Mouse (Mus musculus) midbrain, postnatal 0 days (tissue): ENCODE data around the gene App. TPM values are rescaled to one million over a fixed set of nuclear protein-coding genes. Genes with fewer than 3 reads are reported as not detected.

Experiments
- ATAC-seq: fragments of 200-750 bp; cut with Nextera tagmentation; 2 replicates; pipeline ENCODE4 v1.8.0; 2017; ENCODE audit warnings: moderate number of reproducible peaks, mild to moderate bottlenecking, moderate TSS enrichment, moderate library complexity; ENCODE audit not compliant: low FRiP score
- DNase-seq: peaks from one replicate; pipeline ENCODE4 v3.0.0-alpha.2; 2015; ENCODE audit warnings: low spot score
- H3K27ac ChIP-seq: fragments of 300-500 bp; sonication (generic); 2 replicates; pipeline ENCODE4 v1.5.1; 2014; ENCODE audit warnings: low read depth, mild to moderate bottlenecking, low read length, mixed read lengths
- H3K27me3 ChIP-seq: fragments of 300-500 bp; sonication (generic); 2 replicates; pipeline ENCODE4 v1.6.1; 2014; ENCODE audit warnings: low read length, control low read depth, mixed read lengths; ENCODE audit not compliant: insufficient read depth
- H3K36me3 ChIP-seq: fragments of 300-500 bp; sonication (generic); 2 replicates; pipeline ENCODE4 v1.6.1; 2014; ENCODE audit warnings: low read length, control low read depth, mixed read lengths; ENCODE audit not compliant: insufficient read depth
- H3K4me1 ChIP-seq: fragments of 300-500 bp; sonication (generic); 2 replicates; pipeline ENCODE4 v1.6.1; 2014; ENCODE audit warnings: mild to moderate bottlenecking, control low read depth, antibody characterized with exemption, low read length, mixed read lengths; ENCODE audit not compliant: insufficient read depth
- H3K4me2 ChIP-seq: fragments of 300-500 bp; sonication (generic); 2 replicates; pipeline ENCODE4 v1.6.1; 2014; ENCODE audit warnings: low read depth, mild to moderate bottlenecking, low read length, mixed read lengths; ENCODE audit not compliant: poor library complexity, severe bottlenecking
- H3K4me3 ChIP-seq: fragments of 300-500 bp; sonication (generic); 2 replicates; pipeline ENCODE4 v1.5.1; 2014; ENCODE audit warnings: low read depth, mild to moderate bottlenecking, low read length, moderate library complexity
- H3K9ac ChIP-seq: fragments of 300-500 bp; sonication (generic); replicated peaks from 2 replicates; pipeline ENCODE4 v1.6.1; 2014; ENCODE audit warnings: mild to moderate bottlenecking, low read length, moderate library complexity, mixed read lengths; ENCODE audit not compliant: poor library complexity, severe bottlenecking
- H3K9me3 ChIP-seq: fragments of 300-500 bp; sonication (generic); 2 replicates; pipeline ENCODE4 v1.6.1; 2016; ENCODE audit warnings: low read length, control low read depth
- CTCF ChIP-seq: IDR thresholded peaks from 2 replicates; pipeline ENCODE4 v1.5.1; 2016; ENCODE audit warnings: antibody characterized with exemption, mild to moderate bottlenecking
- WGBS: fragments of 180-500 bp; shearing (Covaris S2); extraction: QIAGEN DNeasy Blood & Tissue Kit; methylation state at CpG from one replicate; pipeline ENCODE4 v1.1.7; 2014; 5-methylcytosine and 5-hydroxymethylcytosine counted together
- polyA plus RNA-seq: library from polyadenylated mRNA; unstranded; fragments of >200 nt; fragmentation: Nextera tagmentation; extraction: Ambion mirVana; gene quantifications from 2 replicates; pipeline ENCODE4 v1.2.1, GENCODE M21; 2015
- total RNA-seq: library from RNA; depleted of rRNA; stranded (reverse); fragments of >200 nt; gene quantifications from 2 replicates; pipeline ENCODE4 v1.2.3, GENCODE M21; 2014

Gene App
- total and polyA plus RNA-seq, 2 experiments from 2014 or later = 511 to 597 TPM

DNA sequence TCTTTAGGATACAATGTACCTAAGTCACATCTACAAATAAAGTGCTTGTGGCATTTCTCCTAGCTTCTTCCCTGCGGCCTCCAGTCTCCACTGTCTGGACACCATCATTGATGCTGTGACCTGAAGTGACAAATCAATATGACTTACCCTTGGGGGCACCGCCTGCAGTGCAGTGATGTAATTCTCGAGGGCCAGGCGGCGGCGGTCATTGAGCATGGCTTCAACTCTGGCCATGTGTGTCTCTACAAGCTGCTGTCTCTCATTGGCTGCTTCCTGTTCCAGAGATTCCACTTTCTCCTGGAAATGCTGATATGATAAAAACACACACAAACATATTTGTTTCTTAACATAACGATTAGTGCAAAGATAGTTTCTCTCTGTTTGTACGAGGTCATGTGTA, 148.9 kb downstream of the App start:
- no peak overlapping the region for H3K4me2 ChIP-seq
- H3K4me3 ChIP-seq = no peak overlapping the region
- H3K4me1 ChIP-seq = no peaks in the 10 kb centered on the region
- peaks cover 19% of the 10 kb centered on the region for H3K36me3 ChIP-seq
- 95% methylated on average over 8 of the region's 8 CpGs for WGBS
- no peak overlapping the region for H3K27ac ChIP-seq
- no peak overlapping the region for H3K9ac ChIP-seq
- no peaks in the 10 kb centered on the region for H3K9me3 ChIP-seq
- TF ChIP-seq CTCF = no peak
- ATAC-seq (no peak), DNase-seq (no peak)
- no peaks in the 10 kb centered on the region for H3K27me3 ChIP-seq

DNA sequence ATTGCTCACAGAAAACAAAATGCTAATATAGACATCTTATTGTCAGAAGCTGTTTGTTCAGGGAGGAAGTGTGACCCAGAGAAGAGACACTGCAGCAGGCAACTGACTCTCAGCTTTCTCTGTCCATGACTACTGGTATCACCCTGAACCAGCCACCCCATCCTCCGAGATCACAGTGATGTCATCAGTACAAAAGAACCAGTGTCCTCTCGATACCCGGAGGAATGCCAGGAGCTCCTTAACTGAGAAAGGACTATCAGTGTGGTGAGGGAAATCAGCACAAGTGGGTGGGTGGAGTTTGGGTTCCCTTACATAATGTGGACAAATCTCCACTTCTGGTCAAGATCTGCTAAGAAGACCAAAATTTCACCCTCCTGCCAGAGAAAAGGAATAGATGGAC, 150.5 kb downstream of the App start:
- peaks cover 16% of the 10 kb centered on the region for H3K36me3 ChIP-seq
- no peak for TF ChIP-seq CTCF
- no peak overlapping the region for H3K27ac ChIP-seq
- H3K9me3 ChIP-seq = no peaks in the 10 kb centered on the region
- no peaks in the 10 kb centered on the region for H3K4me1 ChIP-seq
- H3K9ac ChIP-seq = no peak overlapping the region
- no peak for DNase-seq
- WGBS = 86% methylated on average over 3 of the region's 3 CpGs
- ATAC-seq = no peak
- no peaks in the 10 kb centered on the region for H3K27me3 ChIP-seq
- no peak overlapping the region for H3K4me3 ChIP-seq
- H3K4me2 ChIP-seq = no peak overlapping the region

DNA sequence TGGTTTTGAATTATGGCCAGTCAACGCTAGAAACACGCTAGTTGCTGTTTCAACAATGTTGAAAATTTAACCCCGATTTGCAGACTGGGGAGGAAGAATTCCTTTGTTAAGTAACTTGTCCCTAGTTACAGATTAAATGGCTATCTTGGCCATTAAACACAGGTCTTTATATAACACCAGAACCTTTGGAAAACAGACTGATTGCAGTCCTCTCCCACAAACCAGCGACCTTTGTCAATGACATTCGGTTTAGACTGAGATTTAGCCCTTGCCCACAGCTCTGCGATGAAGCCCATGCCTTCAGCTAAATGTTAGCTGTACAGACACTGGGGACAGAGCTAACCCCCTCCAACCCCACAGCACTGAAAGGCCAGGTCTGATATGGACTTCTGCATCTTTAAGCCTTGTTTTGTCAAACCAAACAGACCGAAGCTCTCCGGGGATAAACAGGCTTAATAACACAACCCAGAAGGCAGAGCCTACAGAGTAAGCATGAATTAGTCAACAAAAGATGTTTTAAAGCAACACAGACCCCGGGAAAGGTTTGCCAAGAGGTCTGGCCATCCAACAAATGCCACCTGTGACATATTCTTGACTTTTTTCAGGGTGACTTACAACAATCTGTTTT, 152.8 kb downstream of the App start:
- Histone ChIP-seq H3K27me3 (no peaks in the 10 kb centered on the region), H3K36me3 (peaks cover 18% of the 10 kb centered on the region), H3K9ac (no peak overlapping the region), H3K27ac (no peak overlapping the region), H3K9me3 (no peaks in the 10 kb centered on the region), H3K4me3 (no peak overlapping the region), H3K4me1 (no peaks in the 10 kb centered on the region), H3K4me2 (no peak overlapping the region)
- no peak for DNase-seq
- TF ChIP-seq CTCF = no peak
- ATAC-seq = no peak
- WGBS = 75% methylated on average over 9 of the region's 9 CpGs

DNA sequence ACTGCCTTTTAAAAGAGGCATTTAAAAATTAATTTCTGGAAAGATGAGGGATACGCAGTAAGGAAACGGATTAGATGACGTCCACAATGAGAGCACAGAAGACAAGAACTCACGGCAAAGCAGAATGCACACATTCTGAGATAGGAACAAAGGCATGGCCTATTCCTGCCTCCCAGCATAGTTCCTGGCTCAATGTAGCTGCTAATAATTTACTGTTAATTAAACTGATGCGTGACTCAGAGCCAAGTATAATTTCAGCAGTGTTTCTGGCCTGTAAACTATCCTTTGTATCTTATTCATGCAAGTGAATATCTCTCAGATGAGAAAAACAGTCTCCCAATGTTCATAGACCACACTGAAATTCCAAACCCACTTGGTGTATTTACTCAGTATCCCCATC, 154.3 kb downstream of the App start:
- no peak for TF ChIP-seq CTCF
- no peak overlapping the region for H3K4me3 ChIP-seq
- no peak for ATAC-seq
- H3K36me3 ChIP-seq = peaks cover 19% of the 10 kb centered on the region
- 44% methylated on average over 5 of the region's 5 CpGs for WGBS
- H3K4me2 ChIP-seq = no peak overlapping the region
- no peaks in the 10 kb centered on the region for H3K27me3 ChIP-seq
- no peak for DNase-seq
- H3K9me3 ChIP-seq = no peaks in the 10 kb centered on the region
- no peaks in the 10 kb centered on the region for H3K4me1 ChIP-seq
- H3K9ac ChIP-seq = no peak overlapping the region
- 0 out of 2 replicates have a peak overlapping the region, but pooled peaks have one; percentile 19 for H3K27ac ChIP-seq

DNA sequence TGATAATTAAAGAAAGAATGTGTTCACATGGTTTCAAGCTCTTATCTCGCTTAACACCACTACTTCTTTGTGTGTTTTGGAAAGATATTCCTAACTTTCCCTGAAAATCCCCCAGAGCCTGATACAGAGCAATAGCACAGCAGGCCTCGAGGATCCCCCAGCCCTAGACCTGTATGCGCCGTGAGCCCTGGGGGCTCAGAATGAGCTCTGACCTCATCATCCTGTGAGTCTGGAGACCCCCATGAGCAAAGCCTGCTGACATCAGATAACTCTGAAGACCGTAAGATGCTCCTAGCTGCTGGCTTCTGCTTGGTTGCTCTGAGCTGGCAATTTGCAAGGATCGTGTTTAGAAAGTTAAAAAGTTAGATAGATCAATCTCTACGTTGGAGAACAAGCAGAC, 155.7 kb downstream of the App start:
- DNase-seq (no peak), ATAC-seq (no peak)
- no peak for TF ChIP-seq CTCF
- Histone ChIP-seq H3K27me3 (no peaks in the 10 kb centered on the region), H3K9ac (no peak overlapping the region), H3K36me3 (peaks cover 21% of the 10 kb centered on the region), H3K4me1 (no peaks in the 10 kb centered on the region), H3K4me2 (no peak overlapping the region), H3K27ac (no peak overlapping the region), H3K4me3 (no peak overlapping the region), H3K9me3 (no peaks in the 10 kb centered on the region)
- WGBS = 49% methylated on average over 7 of the region's 7 CpGs

DNA sequence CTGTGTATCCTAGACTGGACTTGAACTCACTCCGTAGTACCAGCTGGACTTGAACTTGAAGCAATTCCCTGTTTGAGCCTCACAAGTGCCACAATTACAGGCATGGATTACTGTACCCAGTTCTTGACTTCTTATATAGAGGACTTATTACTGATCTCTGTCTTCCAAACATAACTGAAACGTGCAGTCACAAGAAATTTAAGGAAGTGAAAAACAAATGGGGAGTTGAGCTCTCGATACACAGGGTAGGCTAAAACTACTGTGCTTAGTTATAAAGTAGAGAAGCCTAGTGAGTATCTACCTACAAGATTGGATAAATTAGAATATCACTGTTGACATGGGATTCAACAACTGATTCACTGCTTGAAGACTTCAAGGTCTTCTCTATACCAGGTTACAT, 160.9 kb downstream of the App start:
- no peak overlapping the region for H3K4me3 ChIP-seq
- no peak overlapping the region for H3K4me2 ChIP-seq
- no peaks in the 10 kb centered on the region for H3K9me3 ChIP-seq
- no peaks in the 10 kb centered on the region for H3K4me1 ChIP-seq
- H3K36me3 ChIP-seq = peaks cover 40% of the 10 kb centered on the region
- no peaks in the 10 kb centered on the region for H3K27me3 ChIP-seq
- 97% methylated on average over 3 of the region's 3 CpGs for WGBS
- H3K27ac ChIP-seq = no peak overlapping the region
- no peak for TF ChIP-seq CTCF
- DNase-seq = no peak
- no peak for ATAC-seq
- H3K9ac ChIP-seq = no peak overlapping the region
